8 mouse cellular contexts compared by ENCODE assay signal in the genomic region with DNA sequence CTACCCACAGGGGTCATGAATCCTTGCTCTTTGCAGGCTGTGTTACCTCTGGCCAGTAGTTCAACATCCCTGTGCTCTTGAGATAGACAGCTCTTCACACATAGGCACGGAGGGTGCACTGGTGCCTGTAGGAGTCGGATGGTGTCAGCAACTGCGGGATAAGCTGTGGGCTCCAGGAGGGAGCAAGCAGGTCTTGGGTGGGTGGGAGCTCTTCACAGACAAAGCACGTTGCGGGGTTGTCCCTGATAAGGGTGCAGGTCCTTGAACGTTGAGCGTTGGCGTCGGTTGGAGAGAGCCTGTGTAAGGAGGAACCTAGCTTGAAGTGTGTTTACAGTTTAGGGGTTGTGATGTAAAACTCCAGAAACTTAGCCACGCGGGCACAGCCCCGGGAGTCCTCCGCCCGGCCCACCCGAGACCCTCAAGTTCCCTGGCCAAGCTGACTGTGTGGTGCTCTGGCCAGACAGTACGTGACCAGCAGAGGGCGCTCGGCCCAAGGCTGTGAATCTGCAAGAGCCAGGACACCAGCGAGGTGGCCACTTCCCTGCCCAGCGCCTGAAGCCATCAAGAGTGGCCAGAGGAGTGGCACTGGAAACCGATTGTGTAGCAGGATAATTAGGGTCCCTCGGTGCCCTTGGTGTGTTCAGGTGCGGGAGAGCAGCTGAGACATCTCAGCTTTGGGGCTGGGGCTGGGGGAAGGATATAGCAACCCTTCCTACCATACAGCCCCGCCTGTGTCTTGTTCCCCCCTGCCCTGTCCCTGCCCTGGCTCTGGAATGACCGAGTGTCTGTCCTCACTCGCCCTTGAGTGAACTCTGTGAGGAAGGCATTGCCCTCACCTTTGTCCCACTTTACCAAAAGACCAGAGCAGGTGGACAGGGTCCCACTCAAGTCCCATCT. TPM values are rescaled to one million over a fixed set of nuclear protein-coding genes. Genes with fewer than 3 reads are reported as not detected.
A peak's percentile ranks its signal among the peaks of the same experiment; 100 is the strongest.
DNase-seq lines count a peak whose midpoint lies in the region; ATAC-seq lines count a peak whose summit lies in the region.

No protein-coding gene starts in this region.

- intact Hi-C loops in gastrocnemius, postnatal 36 days (cut with DNase I), result loop anchor here (1.0 to 10.0 kb wide), 4 partner anchors 43 to 376 kb away; no protein-coding TSS in a partner anchor
- intact Hi-C loops in left cerebral cortex, postnatal 14 days (cut with DNase I), result loop anchor here (1.0 to 10.0 kb wide), 3 partner anchors 376 to 1719 kb away; no protein-coding TSS in a partner anchor

- DNase-seq in adrenal gland, adult 18-20 months (ENCODE audit: low spot score in 2 of 2), result peak; percentile 90
- peak; percentile 90 for DNase-seq in embryo, embryonic 10.5 days (ENCODE audit: low spot score)
- peak; percentile 78 to 79 for DNase-seq in gastrocnemius, postnatal 36 days
- peak; percentile 86 to 92 for DNase-seq in left cerebral cortex, postnatal 14 days (ENCODE audit: low spot score in 2 of 2)
- DNase-seq in right cerebral cortex, postnatal 14 days, result peak; percentile 94
- peak; percentile 92 for DNase-seq in urinary bladder, postnatal 25 days (ENCODE audit: low spot score)

- ATAC-seq in inflammation-experienced regulatory T-cells, adult 6 months, result peak; percentile 51
- ATAC-seq in megakaryocyte-erythroid progenitor cell, adult 5-6 weeks (replicated peaks; ENCODE audit: low FRiP score, low TSS enrichment, poor library complexity, severe bottlenecking), result peak; percentile 57

RNA-seq across cellular contexts. Expression of a gene that starts 32.4 kb away (rescaled TPM):
- total RNA-seq in adrenal gland, adult 18-20 months (2021), result 1 to 10 TPM; 2.7 to 3.5 TPM
- under 1 TPM in 1 of 2 experiments, not detected in 1; 0.30 TPM for total RNA-seq in gastrocnemius, postnatal 36 days (2021)
- 100 to 1,000 TPM in 2 of 3 experiments, 10 to 100 TPM in 1; 72.5 to 144 (median 103) TPM for polyA plus RNA-seq in inflammation-experienced regulatory T-cells, adult 6 months (2017; shearing (Covaris generic))
- total RNA-seq in left cerebral cortex, postnatal 14 days (2021), result not detected
- total RNA-seq in megakaryocyte-erythroid progenitor cell, adult 5-6 weeks (2014; fragmentation: Nextera tagmentation), result 1.3 and 2.5 TPM in 2 replicates
- 4.8 TPM in 1 of 2 replicates, not detected in the other for total RNA-seq in megakaryocyte-erythroid progenitor cell, adult 5-6 weeks (2017)

RNA-seq across cellular contexts. Expression of a gene that starts 33.4 kb away (rescaled TPM):
- 1,000 to 10,000 TPM in 1 of 2 experiments, 100 to 1,000 TPM in 1; 776 to 1,425 TPM for total RNA-seq in adrenal gland, adult 18-20 months (2021)
- total RNA-seq in gastrocnemius, postnatal 36 days (2021), result 1 to 10 TPM; 2.8 to 8.8 TPM
- polyA plus RNA-seq in inflammation-experienced regulatory T-cells, adult 6 months (2017; shearing (Covaris generic)), result not detected
- total RNA-seq in left cerebral cortex, postnatal 14 days (2021), result not detected
- total RNA-seq in megakaryocyte-erythroid progenitor cell, adult 5-6 weeks (2014; fragmentation: Nextera tagmentation), result not detected in 2 replicates
- not detected in 2 replicates for total RNA-seq in megakaryocyte-erythroid progenitor cell, adult 5-6 weeks (2017)

Comparison
In these comparisons a context has a peak if more than half of its experiments do, and no peak if none do; other contexts are left out.
1. Peak in every context shown above with its lines: DNase-seq and ATAC-seq.
2. RNA of a gene that starts 33.4 kb away (total RNA-seq): 776 to 1,425 TPM in adrenal gland, adult 18-20 months; 2.8 to 8.8 TPM in gastrocnemius, postnatal 36 days, not detected in left cerebral cortex, postnatal 14 days and not detected in megakaryocyte-erythroid progenitor cell, adult 5-6 weeks; every median in the first group is over 10 times any median in the second.